Comparison of ENCODE assay signal across 8 mouse cellular contexts in genomic region chr4:141734446-141735205, GRCm38 (mm10). TPM values are rescaled to one million over a fixed set of nuclear protein-coding genes. Genes with fewer than 3 reads are reported as not detected.
DNase-seq lines count a peak whose midpoint lies in the region; ATAC-seq lines count a peak whose summit lies in the region.

No protein-coding gene starts in this region.

- peak; percentile 91 for ATAC-seq in intestine, embryonic 16.5 days

- no peaks in the 10 kb centered on the region for H3K9me3 ChIP-seq in intestine, embryonic 16.5 days (ENCODE audit: control insufficient read depth, low read length)
- no peaks in the 10 kb centered on the region for H3K9me3 ChIP-seq in midbrain, embryonic 10.5 days (replicated peaks)

- H3K4me3 ChIP-seq in intestine, embryonic 16.5 days (ENCODE audit: low read length), result peak overlapping the region; percentile 45
- peak overlapping the region; percentile 53 for H3K4me3 ChIP-seq in midbrain, embryonic 10.5 days

- peak; percentile 89 for DNase-seq in adrenal gland, postnatal 10 days
- DNase-seq in embryo, embryonic 9.5 days (ENCODE audit: extremely low spot score), result peak; percentile 88
- peak; percentile 64 to 90 for DNase-seq in gastrocnemius, postnatal 4 days (ENCODE audit: low spot score in 2 of 2)
- peak; percentile 93 to 94 for DNase-seq in left cerebral cortex, postnatal 36 days (ENCODE audit: low spot score in 2 of 2)
- DNase-seq in midbrain, embryonic 10.5 days (ENCODE audit: low spot score), result peak; percentile 94
- peak; percentile 95 to 96 for DNase-seq in right cerebral cortex, postnatal 36 days (ENCODE audit: low spot score in 2 of 2)
- DNase-seq in urinary bladder, postnatal 4 days (ENCODE audit: low spot score in 2 of 2), result peak; percentile 83

- intact Hi-C loops in left cerebral cortex, postnatal 36 days (cut with DNase I), result no loop called here

- H3K4me1 ChIP-seq in intestine, embryonic 16.5 days (ENCODE audit: control insufficient read depth, insufficient read depth, low read length), result peaks cover 18% of the 10 kb centered on the region; the same call in 1 of the 2 replicates
- H3K4me1 ChIP-seq in midbrain, embryonic 10.5 days, result peaks cover 13% of the 10 kb centered on the region

- no peaks in the 10 kb centered on the region for H3K36me3 ChIP-seq in intestine, embryonic 16.5 days (ENCODE audit: control insufficient read depth, insufficient read depth, low read length)
- no peaks in the 10 kb centered on the region for H3K36me3 ChIP-seq in midbrain, embryonic 10.5 days

- whole genome bisulfite sequencing in intestine, embryonic 16.5 days, result 5% methylated on average over 24 of the region's 24 CpGs
- 7% methylated on average over 24 of the region's 24 CpGs for WGBS in midbrain, embryonic 10.5 days

- H3K4me2 ChIP-seq in intestine, embryonic 16.5 days (ENCODE audit: low read depth, low read length), result peak overlapping the region; percentile 62

- peak overlapping the region; percentile 86 for H3K27ac ChIP-seq in intestine, embryonic 16.5 days (ENCODE audit: low read length)
- H3K27ac ChIP-seq in midbrain, embryonic 10.5 days (replicated peaks), result peak overlapping the region; percentile 84

- no peaks in the 10 kb centered on the region for H3K27me3 ChIP-seq in intestine, embryonic 16.5 days (replicated peaks; ENCODE audit: control insufficient read depth, insufficient read depth, low read length)
- H3K27me3 ChIP-seq in midbrain, embryonic 10.5 days (ENCODE audit: low read depth, poor library complexity, severe bottlenecking), result no peaks in the 10 kb centered on the region

- peak overlapping the region; percentile 61 for H3K9ac ChIP-seq in intestine, embryonic 16.5 days (ENCODE audit: low read depth, low read length)

RNA-seq across cellular contexts. Expression of gene Ddi2, which starts 11.4 kb away (rescaled TPM):
- 10 to 100 TPM; 48.6 to 59.9 TPM for total RNA-seq in adrenal gland, postnatal 10 days (2021)
- 10 to 100 TPM; 42.4 to 50.2 TPM for total RNA-seq in gastrocnemius, postnatal 4 days (2021)
- 16.5 and 17.2 TPM in 2 replicates for polyA plus RNA-seq in intestine, embryonic 16.5 days (2015; fragmentation: Nextera tagmentation; extraction: Ambion mirVana)
- total RNA-seq in left cerebral cortex, postnatal 36 days (2021), result 10 to 100 TPM; 39.4 to 44.1 TPM
- 23.7 and 24.2 TPM in 2 replicates for polyA plus RNA-seq in midbrain, embryonic 10.5 days (2016; fragmentation: Nextera tagmentation; extraction: Ambion mirVana)

RNA-seq across cellular contexts. Expression of gene Agmat, which starts 11.8 kb away (rescaled TPM):
- 10 to 100 TPM; 15.6 to 34.4 TPM for total RNA-seq in adrenal gland, postnatal 10 days (2021)
- total RNA-seq in gastrocnemius, postnatal 4 days (2021), result 1 to 10 TPM in 1 of 2 experiments, under 1 TPM in 1; 0.64 to 1.5 TPM
- 65.6 and 72.2 TPM in 2 replicates for polyA plus RNA-seq in intestine, embryonic 16.5 days (2015; fragmentation: Nextera tagmentation; extraction: Ambion mirVana)
- total RNA-seq in left cerebral cortex, postnatal 36 days (2021), result 1 to 10 TPM; 1.1 to 1.3 TPM
- not detected in 2 replicates for polyA plus RNA-seq in midbrain, embryonic 10.5 days (2016; fragmentation: Nextera tagmentation; extraction: Ambion mirVana)

RNA-seq across cellular contexts. Expression of gene Rsc1a1, which starts 49.2 kb away (rescaled TPM):
- 1 to 10 TPM; 2.8 to 3.5 TPM for total RNA-seq in adrenal gland, postnatal 10 days (2021)
- 1 to 10 TPM; 3.6 to 5.1 TPM for total RNA-seq in gastrocnemius, postnatal 4 days (2021)
- not detected in 2 replicates for polyA plus RNA-seq in intestine, embryonic 16.5 days (2015; fragmentation: Nextera tagmentation; extraction: Ambion mirVana)
- 1 to 10 TPM in 1 of 2 experiments, not detected in 1; 2.9 TPM for total RNA-seq in left cerebral cortex, postnatal 36 days (2021)
- polyA plus RNA-seq in midbrain, embryonic 10.5 days (2016; fragmentation: Nextera tagmentation; extraction: Ambion mirVana), result 2.2 and 2.4 TPM in 2 replicates

RNA-seq across cellular contexts. Expression of gene Dnajc16, which starts 56.1 kb away (rescaled TPM):
- total RNA-seq in adrenal gland, postnatal 10 days (2021), result 10 to 100 TPM; 16.1 to 16.8 TPM
- 10 to 100 TPM; 10.5 to 10.9 TPM for total RNA-seq in gastrocnemius, postnatal 4 days (2021)
- polyA plus RNA-seq in intestine, embryonic 16.5 days (2015; fragmentation: Nextera tagmentation; extraction: Ambion mirVana), result 4.2 and 4.3 TPM in 2 replicates
- 10 to 100 TPM; 39.7 to 41.9 TPM for total RNA-seq in left cerebral cortex, postnatal 36 days (2021)
- 4.4 and 5.3 TPM in 2 replicates for polyA plus RNA-seq in midbrain, embryonic 10.5 days (2016; fragmentation: Nextera tagmentation; extraction: Ambion mirVana)

RNA-seq across cellular contexts. Expression of gene Casp9, which starts 58.8 kb away (rescaled TPM):
- total RNA-seq in adrenal gland, postnatal 10 days (2021), result 10 to 100 TPM; 14.4 to 22.5 TPM
- 10 to 100 TPM in 1 of 2 experiments, 1 to 10 TPM in 1; 9.3 to 10.8 TPM for total RNA-seq in gastrocnemius, postnatal 4 days (2021)
- polyA plus RNA-seq in intestine, embryonic 16.5 days (2015; fragmentation: Nextera tagmentation; extraction: Ambion mirVana), result 21.3 and 24.1 TPM in 2 replicates
- 10 to 100 TPM; 20.9 to 26.9 TPM for total RNA-seq in left cerebral cortex, postnatal 36 days (2021)
- 24.4 and 28.8 TPM in 2 replicates for polyA plus RNA-seq in midbrain, embryonic 10.5 days (2016; fragmentation: Nextera tagmentation; extraction: Ambion mirVana)

Comparison
In these comparisons a context has a peak if more than half of its experiments do, and no peak if none do; other contexts are left out.
1. Peak in every context shown above with its lines: DNase-seq, ATAC-seq, H3K4me3 ChIP-seq and H3K27ac ChIP-seq.
2. RNA of gene Agmat, which starts 11.8 kb away (total RNA-seq): 15.6 to 34.4 TPM in adrenal gland, postnatal 10 days; 0.64 to 1.5 TPM in gastrocnemius, postnatal 4 days and 1.1 to 1.3 TPM in left cerebral cortex, postnatal 36 days; every median in the first group is over 4 times any median in the second.